30 mouse cellular contexts compared by ENCODE assay signal in the genomic region with DNA sequence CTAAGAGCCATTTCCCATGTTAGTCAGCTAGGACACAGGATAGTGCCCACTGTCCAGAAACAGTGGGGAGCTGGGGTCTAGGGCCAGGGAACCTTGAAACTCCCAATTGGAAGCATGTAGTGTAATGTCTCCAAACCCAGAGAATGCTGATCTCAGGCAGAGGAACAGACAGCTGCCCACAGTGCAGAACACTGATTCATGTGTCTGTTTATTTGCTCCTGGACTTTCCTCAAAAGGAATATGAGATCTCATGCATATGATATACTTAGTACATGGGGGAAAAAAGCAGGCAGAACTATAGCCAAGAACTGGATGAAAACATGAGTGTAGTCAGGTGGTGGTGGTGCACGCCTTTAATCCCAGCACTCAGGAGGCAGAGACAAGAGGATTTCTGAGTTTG.
"Had no signal": no experiment of that assay in that cellular context is flagged by ENCODE, and none has a peak within 500 bp of the region (broad histone marks: within the 10 kb centered on the region; RNA-seq: fewer than 3 reads in every experiment).

No protein-coding gene starts in this region.

- H3K27ac ChIP-seq: limb, embryonic 10.5 days; limb, embryonic 12.5 days; limb, embryonic 13.5 days; limb, embryonic 15.5 days; liver, embryonic 12.5 days; liver, embryonic 13.5 days; liver, embryonic 14.5 days; liver, embryonic 15.5 days; lung, embryonic 15.5 days; macrophage; midbrain, embryonic 10.5 days; midbrain, embryonic 12.5 days; midbrain, embryonic 15.5 days; neural tube, embryonic 12.5 days; neural tube, embryonic 13.5 days had no signal

- H3K27me3 ChIP-seq: limb, embryonic 12.5 days; limb, embryonic 13.5 days; limb, embryonic 15.5 days; liver, embryonic 12.5 days; liver, embryonic 13.5 days; liver, embryonic 15.5 days; lung, embryonic 15.5 days; midbrain, embryonic 12.5 days; midbrain, embryonic 15.5 days; neural tube, embryonic 12.5 days; neural tube, embryonic 13.5 days had no signal

- H3K9ac ChIP-seq: limb, embryonic 12.5 days; limb, embryonic 13.5 days; limb, embryonic 15.5 days; liver, embryonic 12.5 days; liver, embryonic 13.5 days; liver, embryonic 14.5 days; liver, embryonic 15.5 days; liver, postnatal 0 days; lung, embryonic 14.5 days; lung, embryonic 15.5 days; midbrain, embryonic 12.5 days; midbrain, embryonic 15.5 days; neural tube, embryonic 12.5 days; neural tube, embryonic 13.5 days had no signal

- H3K36me3 ChIP-seq: limb, embryonic 10.5 days; limb, embryonic 12.5 days; limb, embryonic 13.5 days; limb, embryonic 15.5 days; liver, embryonic 12.5 days; liver, embryonic 13.5 days; liver, embryonic 15.5 days; lung, embryonic 15.5 days; midbrain, embryonic 10.5 days; midbrain, embryonic 12.5 days; midbrain, embryonic 15.5 days; neural tube, embryonic 12.5 days; neural tube, embryonic 13.5 days had no signal

- H3K4me3 ChIP-seq: limb, embryonic 10.5 days; limb, embryonic 12.5 days; limb, embryonic 13.5 days; limb, embryonic 15.5 days; liver, embryonic 12.5 days; liver, embryonic 13.5 days; liver, embryonic 15.5 days; lung, embryonic 15.5 days; megakaryocyte, embryonic 14.5 days; midbrain, embryonic 10.5 days; midbrain, embryonic 12.5 days; midbrain, embryonic 15.5 days; myocyte; neural tube, embryonic 12.5 days; neural tube, embryonic 13.5 days had no signal

- DNase-seq: left cerebral cortex, postnatal 4 days; liver; liver, embryonic 13.5 days; liver, postnatal 0 days; lung, adult 18-20 months; lung, adult 2 months; lung, embryonic 14.5 days; lung, postnatal 10 days; lung, postnatal 14 days; lung, postnatal 36 days; lung, postnatal 4 days; midbrain, embryonic 14.5 days had no signal

- H3K4me2 ChIP-seq: limb, embryonic 12.5 days; limb, embryonic 13.5 days; limb, embryonic 15.5 days; liver, embryonic 11.5 days; liver, embryonic 12.5 days; liver, embryonic 13.5 days; liver, embryonic 15.5 days; lung, embryonic 14.5 days; lung, embryonic 15.5 days; midbrain, embryonic 12.5 days; midbrain, embryonic 15.5 days; neural tube, embryonic 12.5 days; neural tube, embryonic 13.5 days had no signal

- H3K9me3 ChIP-seq: limb, embryonic 10.5 days; limb, embryonic 12.5 days; limb, embryonic 13.5 days; limb, embryonic 15.5 days; liver, embryonic 12.5 days; liver, embryonic 13.5 days; liver, embryonic 15.5 days; lung, embryonic 15.5 days; megakaryocyte, embryonic 14.5 days; midbrain, embryonic 10.5 days; midbrain, embryonic 12.5 days; midbrain, embryonic 15.5 days; neural tube, embryonic 12.5 days; neural tube, embryonic 13.5 days had no signal

- ATAC-seq: liver, embryonic 12.5 days; liver, postnatal 0 days; midbrain, embryonic 15.5 days; midbrain, embryonic 16.5 days had no signal

- H3K4me1 ChIP-seq: limb, embryonic 12.5 days; liver, embryonic 12.5 days; liver, embryonic 13.5 days; liver, embryonic 15.5 days; lung, embryonic 15.5 days had no signal
